Comparison of ENCODE assay signal across 8 mouse cellular contexts in genomic region chr12:102524760-102525159, GRCm38 (mm10). TPM values are rescaled to one million over a fixed set of nuclear protein-coding genes. Genes with fewer than 3 reads are reported as not detected.
A peak's percentile ranks its signal among the peaks of the same experiment; 100 is the strongest.
DNase-seq lines count a peak whose midpoint lies in the region; ATAC-seq and TF ChIP-seq lines count a peak whose summit lies in the region.

No protein-coding gene starts in this region.

- 0 out of 2 replicates have a peak, but pooled peaks cover 3% of the 10 kb centered on the region for H3K27me3 ChIP-seq in heart, embryonic 11.5 days (ENCODE audit: control insufficient read depth, insufficient read depth, low read length)
- H3K27me3 ChIP-seq in kidney, postnatal 0 days (ENCODE audit: insufficient read depth, low read length) = no peaks in the 10 kb centered on the region

- peak; percentile 68 for TF ChIP-seq CTCF in kidney, postnatal 0 days (IDR thresholded peaks at IDR 0.05; ENCODE audit: low read depth)

- H3K27ac ChIP-seq in heart, embryonic 11.5 days (ENCODE audit: low read depth, low read length) = no peak overlapping the region
- H3K27ac ChIP-seq in kidney, postnatal 0 days = no peak overlapping the region

- no peaks in the 10 kb centered on the region for H3K36me3 ChIP-seq in heart, embryonic 11.5 days (ENCODE audit: control insufficient read depth, insufficient read depth, low read length)
- no peaks in the 10 kb centered on the region for H3K36me3 ChIP-seq in kidney, postnatal 0 days (ENCODE audit: insufficient read depth, low read length)

- H3K9ac ChIP-seq in heart, embryonic 11.5 days (ENCODE audit: low read depth, low read length) = no peak overlapping the region
- no peak overlapping the region for H3K9ac ChIP-seq in kidney, postnatal 0 days (ENCODE audit: low read depth, low read length)

- peak; percentile 18 to 34 for DNase-seq in heart, adult 18-20 months
- DNase-seq in thymus, postnatal 4 days = peak; percentile 23
- no peak for DNase-seq in thymus, postnatal 36 days
- DNase-seq in embryo, embryonic 11.5 days (ENCODE audit: low read depth, low spot score) = peak; percentile 23
- DNase-seq in kidney, postnatal 0 days (ENCODE audit: low spot score) = peak; percentile 81
- DNase-seq in retina, adult 2 months (ENCODE audit: low read depth, low spot score) = peak; percentile 15
- no peak for DNase-seq in frontal cortex, postnatal 36 days (ENCODE audit: low spot score in 2 of 2)

- H3K4me3 ChIP-seq in heart, embryonic 11.5 days (ENCODE audit: low read depth, low read length) = no peak overlapping the region
- H3K4me3 ChIP-seq in kidney, postnatal 0 days (replicated peaks; ENCODE audit: low read depth, low read length) = no peak overlapping the region

- no peak overlapping the region for H3K4me2 ChIP-seq in heart, embryonic 11.5 days
- no peak overlapping the region for H3K4me2 ChIP-seq in kidney, postnatal 0 days (ENCODE audit: low read length)

- H3K9me3 ChIP-seq in heart, embryonic 11.5 days (replicated peaks; ENCODE audit: control insufficient read depth, low read length) = no peaks in the 10 kb centered on the region
- no peaks in the 10 kb centered on the region for H3K9me3 ChIP-seq in kidney, postnatal 0 days (replicated peaks; ENCODE audit: low read length)

- no peaks in the 10 kb centered on the region for H3K4me1 ChIP-seq in heart, embryonic 11.5 days (ENCODE audit: control insufficient read depth, insufficient read depth, low read length)
- no peaks in the 10 kb centered on the region for H3K4me1 ChIP-seq in kidney, postnatal 0 days (replicated peaks; ENCODE audit: insufficient read depth, low read length)

- no peak for ATAC-seq in heart, embryonic 11.5 days (replicated peaks; ENCODE audit: insufficient number of reproducible peaks, low FRiP score, low TSS enrichment)
- no peak for ATAC-seq in kidney, postnatal 0 days (replicated peaks; ENCODE audit: low FRiP score, low read depth)

- WGBS in heart, embryonic 11.5 days (ENCODE audit: insufficient replicate concordance) = 15% methylated on average over 6 of the region's 6 CpGs
- WGBS in kidney, postnatal 0 days = 20% methylated on average over 6 of the region's 6 CpGs

RNA-seq across cellular contexts. Expression of gene Chga, which starts 30.0 kb away (rescaled TPM):
- not detected for total RNA-seq in heart, adult 18-20 months (2021)
- 0.27 TPM in 1 of 2 replicates, not detected in the other for polyA plus RNA-seq in heart, embryonic 11.5 days (2014; fragmentation: Nextera tagmentation; extraction: Ambion mirVana)
- 0.51 and 0.54 TPM in 2 replicates for polyA plus RNA-seq in kidney, postnatal 0 days (2015; fragmentation: Nextera tagmentation; extraction: Ambion mirVana)

RNA-seq across cellular contexts. Expression of gene Golga5, which starts 55.8 kb away (rescaled TPM):
- total RNA-seq in heart, adult 18-20 months (2021) = 10 to 100 TPM; 25.7 to 28.3 TPM
- 24.9 and 32.8 TPM in 2 replicates for polyA plus RNA-seq in heart, embryonic 11.5 days (2014; fragmentation: Nextera tagmentation; extraction: Ambion mirVana)
- 36.4 and 38.7 TPM in 2 replicates for polyA plus RNA-seq in kidney, postnatal 0 days (2015; fragmentation: Nextera tagmentation; extraction: Ambion mirVana)

Comparison
In these comparisons a context has a peak if more than half of its experiments do, and no peak if none do; other contexts are left out.
1. DNase-seq: peak in heart, adult 18-20 months (2 of 2), thymus, postnatal 4 days (single experiment), embryo, embryonic 11.5 days (single experiment), kidney, postnatal 0 days (single experiment) and retina, adult 2 months (single experiment); none in thymus, postnatal 36 days (0 of 2) and frontal cortex, postnatal 36 days (0 of 2).